Mouse (Mus musculus): ENCODE measurements around the gene Sqor. TPM values are rescaled to one million over a fixed set of nuclear protein-coding genes. Genes with fewer than 3 reads are reported as not detected.

The Sqor gene
- polyA plus RNA-seq, 1 experiment from 2014 or later: 9.4 TPM

DNA sequence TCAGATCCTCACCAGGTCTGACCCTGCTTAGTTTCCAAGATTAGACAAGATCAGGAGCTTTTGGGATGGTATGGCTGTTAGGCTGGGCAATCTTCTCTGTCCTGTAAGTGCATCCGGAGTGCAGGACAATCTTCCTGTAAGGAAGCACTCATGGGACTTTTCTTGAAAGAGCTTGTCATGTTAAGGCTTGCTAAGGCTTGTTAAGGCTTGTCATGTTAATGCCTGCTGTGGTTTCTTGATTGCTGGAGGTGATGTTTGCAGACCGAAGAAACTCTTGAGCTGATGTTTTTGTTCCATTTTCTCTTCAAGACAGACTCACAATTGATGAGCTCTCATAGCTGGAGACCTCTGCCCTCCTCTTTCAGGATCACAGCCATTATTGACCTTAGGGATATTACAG lies 21.1 kb downstream of the Sqor start:
- Histone ChIP-seq H3K36me3 (no peaks in the 10 kb centered on the region), H3K4me2 (no peak overlapping the region), H3K27ac (no peak overlapping the region), H3K4me3 (no peak overlapping the region), H3K4me1 (0 out of 2 replicates have a peak, but pooled peaks cover 9% of the 10 kb centered on the region), H3K27me3 (no peaks in the 10 kb centered on the region), H3K9me3 (no peaks in the 10 kb centered on the region), H3K9ac (no peak overlapping the region)
- no peak for ATAC-seq (ENCODE audit: borderline replicate concordance, extremely low read depth, low FRiP score, low TSS enrichment)
- 82% methylated on average over 2 of the region's 2 CpGs for WGBS

DNA sequence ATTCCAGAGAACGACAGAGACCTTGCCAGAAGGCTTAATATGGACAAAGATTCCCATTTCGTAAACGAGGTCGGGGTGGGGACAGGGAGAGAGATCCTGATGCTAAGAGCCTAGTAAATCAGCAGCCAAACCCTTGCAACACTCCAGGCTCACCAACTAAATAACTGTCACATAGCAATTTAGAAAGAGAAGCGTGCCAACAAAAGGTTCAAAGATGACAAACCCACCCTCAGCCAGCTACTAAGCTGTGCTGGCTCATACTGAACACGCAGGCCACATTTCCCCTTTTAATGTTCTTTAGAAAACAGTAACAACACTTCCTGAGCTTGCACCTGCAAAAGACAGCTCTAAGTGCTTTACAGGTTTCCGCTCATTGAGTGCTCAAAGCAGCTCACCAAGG lies 24.3 kb downstream of the Sqor start:
- no peak overlapping the region for H3K9ac ChIP-seq
- no peaks in the 10 kb centered on the region for H3K4me1 ChIP-seq
- H3K9me3 ChIP-seq: no peaks in the 10 kb centered on the region
- WGBS: 71% methylated on average over 7 of the region's 7 CpGs
- no peak overlapping the region for H3K27ac ChIP-seq
- H3K4me2 ChIP-seq: no peak overlapping the region
- no peak; the same call in 1 of the 2 replicates for ATAC-seq (ENCODE audit: borderline replicate concordance, extremely low read depth, low FRiP score, low TSS enrichment)
- no peak overlapping the region for H3K4me3 ChIP-seq
- no peaks in the 10 kb centered on the region for H3K36me3 ChIP-seq
- H3K27me3 ChIP-seq: no peaks in the 10 kb centered on the region

DNA sequence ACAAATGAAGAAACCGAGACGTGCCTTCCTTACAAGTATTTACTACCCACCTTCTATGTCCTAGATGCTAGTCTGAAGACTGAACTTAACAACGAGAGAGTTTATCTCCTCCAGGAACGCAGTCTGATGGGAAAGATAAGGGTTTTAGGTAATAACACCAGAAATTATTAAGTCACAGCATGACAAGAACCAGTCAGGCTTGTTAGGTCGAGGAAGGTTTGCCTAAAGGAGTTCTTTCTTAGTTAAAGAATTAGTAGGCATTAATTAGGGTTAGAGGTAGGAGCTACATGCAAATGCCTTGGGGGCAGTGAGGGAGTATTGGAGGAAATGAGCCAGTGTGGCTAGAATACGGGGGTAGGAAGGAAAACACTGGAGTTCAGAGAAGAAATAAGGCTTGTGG lies 24.7 kb downstream of the Sqor start:
- Histone ChIP-seq H3K27me3 (no peaks in the 10 kb centered on the region), H3K27ac (no peak overlapping the region), H3K9ac (no peak overlapping the region), H3K9me3 (no peaks in the 10 kb centered on the region), H3K4me1 (no peaks in the 10 kb centered on the region), H3K4me3 (no peak overlapping the region), H3K4me2 (no peak overlapping the region), H3K36me3 (no peaks in the 10 kb centered on the region)
- 66% methylated on average over 6 of the region's 6 CpGs for WGBS
- no peak for ATAC-seq (ENCODE audit: borderline replicate concordance, extremely low read depth, low FRiP score, low TSS enrichment)

DNA sequence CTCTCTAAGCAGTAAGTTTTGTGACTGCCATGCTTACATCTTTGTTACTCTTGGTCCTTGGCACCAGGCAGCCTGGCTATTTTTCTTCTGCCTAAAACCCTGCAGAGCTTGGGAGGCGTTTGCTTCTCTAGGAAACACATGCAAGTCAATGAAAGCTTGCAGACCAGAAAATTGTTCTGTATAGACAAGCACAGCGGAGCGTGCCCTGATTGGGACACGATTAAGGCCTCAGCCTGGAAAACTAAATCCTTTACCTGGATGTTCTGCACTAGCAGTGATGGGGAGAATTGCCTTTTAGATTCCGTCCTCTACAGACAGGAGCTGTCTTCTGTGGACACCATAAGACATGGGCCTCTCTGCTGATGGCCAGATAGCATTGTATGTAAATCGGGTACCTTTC lies 39.4 kb downstream of the Sqor start:
- Histone ChIP-seq H3K9ac (no peak overlapping the region), H3K4me3 (no peak overlapping the region), H3K4me2 (no peak overlapping the region), H3K4me1 (no peaks in the 10 kb centered on the region), H3K9me3 (no peaks in the 10 kb centered on the region), H3K27me3 (no peaks in the 10 kb centered on the region), H3K36me3 (no peaks in the 10 kb centered on the region), H3K27ac (no peak overlapping the region)
- ATAC-seq (ENCODE audit: borderline replicate concordance, extremely low read depth, low FRiP score, low TSS enrichment): no peak
- WGBS: 86% methylated on average over 6 of the region's 6 CpGs

DNA sequence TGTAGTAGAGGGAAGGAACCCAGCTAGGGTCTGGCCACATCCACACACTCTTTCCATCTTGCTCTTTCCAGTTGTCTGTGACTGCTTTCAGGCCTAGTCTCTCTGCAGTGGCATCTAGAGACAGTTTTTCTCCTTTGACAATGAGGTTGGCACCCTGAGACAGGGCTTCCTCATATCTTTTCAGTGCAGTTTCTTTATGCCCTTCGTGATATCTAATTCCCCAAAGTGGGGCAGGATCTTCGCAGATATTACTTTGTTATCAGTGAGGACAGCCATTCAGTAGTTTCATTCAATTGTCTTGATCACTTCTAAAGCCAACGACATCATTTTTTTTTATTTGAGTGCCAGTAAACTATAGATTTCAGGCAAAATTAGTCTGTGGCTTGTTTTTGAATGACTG lies 41.0 kb downstream of the Sqor start:
- no peak for ATAC-seq (ENCODE audit: borderline replicate concordance, extremely low read depth, low FRiP score, low TSS enrichment)
- H3K4me3 ChIP-seq: no peak overlapping the region
- no peaks in the 10 kb centered on the region for H3K4me1 ChIP-seq
- H3K4me2 ChIP-seq: no peak overlapping the region
- no peaks in the 10 kb centered on the region for H3K27me3 ChIP-seq
- 87% methylated on average over 3 of the region's 3 CpGs for WGBS
- no peak overlapping the region for H3K27ac ChIP-seq
- no peak overlapping the region for H3K9ac ChIP-seq
- no peaks in the 10 kb centered on the region for H3K36me3 ChIP-seq
- H3K9me3 ChIP-seq: no peaks in the 10 kb centered on the region

DNA sequence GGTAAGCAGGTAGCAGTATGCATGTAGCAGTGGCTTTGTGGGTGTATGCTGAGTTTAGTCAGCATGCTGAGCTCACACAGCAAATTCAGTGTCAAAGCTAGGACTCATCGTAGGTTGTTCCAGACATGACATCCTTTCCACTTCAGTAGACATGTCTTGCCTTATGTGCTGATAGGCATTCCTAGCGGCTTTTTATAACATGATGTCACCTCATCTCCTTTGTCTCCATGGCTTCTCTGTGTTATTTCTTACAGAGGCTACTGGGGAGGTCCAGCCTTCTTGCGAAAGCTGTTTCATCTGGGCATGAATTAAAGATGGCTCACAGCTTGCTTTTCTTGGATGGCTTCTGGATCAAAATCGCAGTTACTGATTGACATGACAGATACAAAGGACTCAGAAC lies 44.0 kb downstream of the Sqor start:
- Histone ChIP-seq H3K36me3 (no peaks in the 10 kb centered on the region), H3K9me3 (no peaks in the 10 kb centered on the region), H3K9ac (no peak overlapping the region), H3K4me2 (no peak overlapping the region), H3K4me3 (no peak overlapping the region), H3K4me1 (no peaks in the 10 kb centered on the region), H3K27ac (no peak overlapping the region), H3K27me3 (no peaks in the 10 kb centered on the region)
- 83% methylated on average over 4 of the region's 4 CpGs for WGBS
- no peak for ATAC-seq (ENCODE audit: borderline replicate concordance, extremely low read depth, low FRiP score, low TSS enrichment)

DNA sequence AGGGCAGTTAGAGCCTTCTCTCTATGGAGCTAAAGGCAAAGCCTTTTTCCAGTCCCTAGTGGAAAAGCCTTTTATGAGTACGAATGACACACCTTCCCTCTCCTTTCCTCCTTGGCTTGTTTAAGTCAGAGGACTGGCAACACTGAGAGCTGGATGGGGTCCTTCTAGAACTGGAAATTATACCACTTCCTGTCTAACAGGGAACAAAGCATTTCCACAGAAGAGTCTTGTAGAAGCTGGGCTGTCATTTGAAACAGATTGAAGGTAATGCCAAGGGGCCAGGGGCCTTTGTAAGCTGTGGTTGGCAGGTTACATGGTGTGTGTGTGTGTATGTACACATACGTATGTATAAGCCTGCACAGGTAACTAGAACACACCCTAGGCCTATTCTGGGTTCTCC lies 51.9 kb downstream of the Sqor start:
- WGBS: 83% methylated on average over 2 of the region's 2 CpGs
- no peaks in the 10 kb centered on the region for H3K36me3 ChIP-seq
- H3K9me3 ChIP-seq: no peaks in the 10 kb centered on the region
- H3K4me3 ChIP-seq: no peak overlapping the region
- ATAC-seq (ENCODE audit: borderline replicate concordance, extremely low read depth, low FRiP score, low TSS enrichment): no peak
- H3K4me1 ChIP-seq: no peaks in the 10 kb centered on the region
- H3K27ac ChIP-seq: no peak overlapping the region
- no peak overlapping the region for H3K4me2 ChIP-seq
- H3K9ac ChIP-seq: no peak overlapping the region
- H3K27me3 ChIP-seq: no peaks in the 10 kb centered on the region

DNA sequence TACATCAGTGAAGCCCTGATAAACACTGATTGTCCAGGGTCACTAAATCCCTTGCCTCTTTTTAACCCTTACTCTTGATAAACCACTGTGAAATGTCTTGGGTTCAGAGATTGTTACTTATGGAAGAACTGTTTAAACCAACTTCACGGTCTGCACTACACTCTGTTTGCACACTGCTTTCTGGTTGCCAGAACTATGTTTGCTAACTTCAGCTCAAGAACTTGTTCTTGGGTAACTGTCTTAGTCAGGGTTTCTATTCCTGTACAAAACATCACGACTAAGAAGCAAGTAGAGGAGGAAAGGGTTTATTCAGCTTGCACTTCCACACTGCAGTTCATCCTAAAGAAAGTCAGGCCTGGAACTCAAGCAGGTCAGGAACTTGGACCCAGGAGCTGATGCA lies 56.2 kb downstream of the Sqor start:
- no peak for ATAC-seq (ENCODE audit: borderline replicate concordance, extremely low read depth, low FRiP score, low TSS enrichment)
- no peaks in the 10 kb centered on the region for H3K36me3 ChIP-seq
- H3K9me3 ChIP-seq: no peaks in the 10 kb centered on the region
- no peak overlapping the region for H3K27ac ChIP-seq
- H3K4me1 ChIP-seq: peaks cover 9% of the 10 kb centered on the region; the same call in 1 of the 2 replicates
- H3K9ac ChIP-seq: no peak overlapping the region
- no peak overlapping the region for H3K4me3 ChIP-seq
- 40% methylated on average over 2 of the region's 2 CpGs for WGBS
- H3K27me3 ChIP-seq: no peaks in the 10 kb centered on the region
- no peak overlapping the region for H3K4me2 ChIP-seq

DNA sequence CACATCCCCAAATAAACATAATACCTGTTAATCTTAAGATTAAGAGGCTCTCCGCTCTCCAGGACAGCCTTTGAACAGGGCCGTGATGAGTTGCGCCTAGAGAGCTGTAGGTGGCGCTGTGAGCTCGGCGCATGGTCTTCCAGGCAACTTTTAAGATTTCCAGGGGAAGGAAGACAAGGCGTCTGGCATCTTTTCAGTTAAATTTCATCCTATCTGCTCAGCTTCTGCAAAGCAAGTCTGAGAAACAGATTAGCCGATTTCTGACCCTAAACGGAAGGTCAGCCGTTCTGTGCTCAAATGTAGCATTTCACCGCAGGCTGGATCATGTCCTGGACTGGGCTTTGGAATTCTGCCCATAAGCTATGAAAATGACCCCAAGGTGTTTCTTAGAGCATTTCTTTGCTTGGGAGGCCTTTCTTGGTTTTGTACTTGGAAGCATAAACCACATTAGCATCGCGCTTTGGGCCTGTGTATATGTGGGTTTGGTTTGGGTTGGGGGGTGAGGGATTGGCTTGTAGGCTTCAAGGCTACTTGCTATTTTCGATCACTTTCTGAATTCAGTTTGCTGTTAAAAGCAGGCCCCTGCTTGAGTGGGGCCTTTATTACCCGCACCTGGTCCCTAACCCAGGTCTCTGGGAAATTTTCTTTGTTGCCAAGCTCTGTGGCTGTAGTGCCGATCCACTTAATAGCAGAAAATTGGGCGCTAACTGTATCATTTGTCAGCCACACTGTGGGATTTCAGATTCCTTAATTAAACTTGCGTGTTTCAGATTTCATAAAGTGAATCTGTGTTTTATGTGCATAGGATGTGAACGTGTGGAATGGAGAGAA lies 60.6 kb downstream of the Sqor start:
- H3K36me3 ChIP-seq: no peaks in the 10 kb centered on the region
- no peaks in the 10 kb centered on the region for H3K27me3 ChIP-seq
- H3K9me3 ChIP-seq: no peaks in the 10 kb centered on the region
- no peak overlapping the region for H3K9ac ChIP-seq
- ATAC-seq (ENCODE audit: borderline replicate concordance, extremely low read depth, low FRiP score, low TSS enrichment): peak; percentile 71
- H3K4me2 ChIP-seq: peak overlapping the region; percentile 34; the same call in 1 of the 2 replicates
- H3K4me3 ChIP-seq: 0 out of 2 replicates have a peak overlapping the region, but pooled peaks have one; percentile 5
- H3K4me1 ChIP-seq: peaks cover 9% of the 10 kb centered on the region; the same call in 1 of the 2 replicates
- H3K27ac ChIP-seq: 0 out of 2 replicates have a peak overlapping the region, but pooled peaks have one; percentile 11
- 28% methylated on average over 19 of the region's 19 CpGs for WGBS

DNA sequence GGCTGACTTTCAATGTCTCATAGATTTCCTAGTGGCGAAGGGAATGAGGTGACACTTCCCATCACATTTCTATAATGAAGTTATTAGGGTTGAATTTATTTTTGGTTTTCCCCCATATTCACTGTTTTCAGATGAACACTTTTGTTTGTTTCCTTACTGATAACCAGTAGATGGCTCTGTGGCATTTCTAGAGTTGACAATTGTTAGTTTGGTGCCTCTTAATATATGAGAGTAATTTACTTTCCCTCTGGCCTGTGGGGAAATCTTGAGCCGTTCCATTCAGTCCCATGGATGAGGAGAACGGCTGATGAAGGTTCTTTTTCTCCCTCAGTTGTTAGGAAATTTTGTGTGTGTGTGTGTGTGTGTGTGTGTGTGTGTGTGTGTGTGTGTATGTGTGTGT lies 61.3 kb downstream of the Sqor start:
- 54% methylated on average over 3 of the region's 3 CpGs for WGBS
- Histone ChIP-seq H3K36me3 (no peaks in the 10 kb centered on the region), H3K9ac (no peak overlapping the region), H3K4me3 (no peak overlapping the region), H3K4me1 (peaks cover 9% of the 10 kb centered on the region; the same call in 1 of the 2 replicates), H3K9me3 (no peaks in the 10 kb centered on the region), H3K4me2 (no peak overlapping the region), H3K27me3 (no peaks in the 10 kb centered on the region), H3K27ac (no peak overlapping the region)
- no peak for ATAC-seq (ENCODE audit: borderline replicate concordance, extremely low read depth, low FRiP score, low TSS enrichment)

DNA sequence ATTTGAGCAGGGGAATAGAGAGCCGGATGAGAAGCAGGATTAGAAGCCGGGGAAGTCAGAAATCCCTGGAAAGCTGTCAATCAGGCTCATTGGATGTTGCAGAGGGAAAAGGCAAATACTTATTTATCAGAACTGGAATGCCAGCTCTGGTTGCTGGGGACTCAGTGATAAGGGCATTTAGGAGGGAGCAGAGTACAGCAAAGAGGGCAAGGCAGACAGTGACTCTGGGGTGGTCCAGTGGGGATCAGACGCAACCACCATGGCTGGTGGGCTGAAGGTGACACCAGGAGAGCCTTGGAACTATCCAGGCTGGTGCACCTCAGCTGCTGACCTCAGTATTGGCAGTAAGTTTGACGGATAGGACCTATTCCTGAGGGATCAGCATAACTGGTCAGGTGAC lies 89.6 kb downstream of the Sqor start:
- Histone ChIP-seq H3K9ac (no peak overlapping the region), H3K9me3 (no peaks in the 10 kb centered on the region), H3K4me2 (no peak overlapping the region), H3K27me3 (no peaks in the 10 kb centered on the region), H3K4me3 (no peak overlapping the region), H3K27ac (no peak overlapping the region), H3K36me3 (no peaks in the 10 kb centered on the region), H3K4me1 (no peaks in the 10 kb centered on the region)
- ATAC-seq (ENCODE audit: borderline replicate concordance, extremely low read depth, low FRiP score, low TSS enrichment): no peak
- 69% methylated on average over 4 of the region's 4 CpGs for WGBS

DNA sequence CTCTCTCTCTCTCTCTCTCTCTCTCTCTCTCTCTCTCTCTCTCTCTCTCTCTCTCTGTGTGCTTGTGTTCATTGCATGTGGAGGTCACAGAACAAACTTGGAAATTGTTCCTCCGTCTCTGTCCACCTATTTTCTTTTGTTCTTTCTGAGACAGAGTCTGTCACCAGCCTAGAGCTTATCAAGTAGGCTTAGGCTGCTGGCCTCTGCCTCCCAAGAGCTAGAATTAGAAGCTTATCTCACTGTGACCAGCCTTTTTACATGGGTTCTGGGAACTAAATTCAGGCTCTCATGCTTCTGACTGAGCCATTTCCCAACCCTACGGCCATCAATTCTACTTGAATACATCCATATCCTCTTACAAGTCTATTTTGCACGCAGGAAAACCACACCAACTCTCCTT lies 90.3 kb downstream of the Sqor start:
- WGBS: 70% methylated on average over 3 of the region's 3 CpGs
- no peaks in the 10 kb centered on the region for H3K27me3 ChIP-seq
- H3K4me1 ChIP-seq: no peaks in the 10 kb centered on the region
- H3K4me2 ChIP-seq: no peak overlapping the region
- no peaks in the 10 kb centered on the region for H3K9me3 ChIP-seq
- no peak overlapping the region for H3K9ac ChIP-seq
- H3K36me3 ChIP-seq: no peaks in the 10 kb centered on the region
- H3K27ac ChIP-seq: no peak overlapping the region
- no peak for ATAC-seq (ENCODE audit: borderline replicate concordance, extremely low read depth, low FRiP score, low TSS enrichment)
- no peak overlapping the region for H3K4me3 ChIP-seq
